In genomic region chr17:56370090-56370489, GRCm38 (mm10) we compare ENCODE assay signal across 28 mouse cellular contexts. TPM values are rescaled to one million over a fixed set of nuclear protein-coding genes. Genes with fewer than 3 reads are reported as not detected.
DNase-seq lines count a peak whose midpoint lies in the region; ATAC-seq and TF ChIP-seq lines count a peak whose summit lies in the region.
"Had no signal": no experiment of that assay in that cellular context is flagged by ENCODE, and none has a peak within 500 bp of the region (broad histone marks: within the 10 kb centered on the region; RNA-seq: fewer than 3 reads in every experiment).

No protein-coding gene starts in this region.

- peaks cover 57% of the 10 kb centered on the region for H3K4me1 ChIP-seq in forebrain, embryonic 15.5 days
- H3K4me1 ChIP-seq in forebrain, embryonic 11.5 days (replicated peaks; ENCODE audit: control insufficient read depth, insufficient read depth, low read length), result no peaks in the 10 kb centered on the region
- H3K4me1 ChIP-seq: embryonic facial prominence, embryonic 12.5 days had no signal

- WGBS in forebrain, embryonic 15.5 days, result 90% methylated on average over 3 of the region's 3 CpGs
- 83% methylated on average over 3 of the region's 3 CpGs for WGBS in forebrain, embryonic 11.5 days

- DNase-seq in forebrain, embryonic 11.5 days (ENCODE audit: low spot score), result no peak
- DNase-seq in layer of hippocampus, adult 2 months (ENCODE audit: low spot score in 2 of 2), result no peak
- DNase-seq in layer of hippocampus, adult 18-20 months (ENCODE audit: low spot score in 2 of 2), result no peak
- DNase-seq in right cerebral cortex, adult 18-20 months, result peak; percentile 58
- no peak for DNase-seq in right cerebral cortex, postnatal 25 days
- DNase-seq in urinary bladder, postnatal 4 days (ENCODE audit: low spot score in 2 of 2), result no peak
- DNase-seq in ovary, postnatal 36 days (ENCODE audit: low spot score), result no peak
- DNase-seq: adrenal gland, adult 8-10 months; cerebellum, adult 8-10 months; cerebellum, postnatal 25 days; gastrocnemius, postnatal 36 days; heart, adult 18-20 months; kidney, adult 8-10 months; kidney, postnatal 4 days; layer of hippocampus, adult 9-11 months; lung, embryonic 14.5 days; lung, postnatal 14 days; right cerebral cortex, postnatal 14 days had no signal

- no peak for ATAC-seq in forebrain, embryonic 15.5 days (replicated peaks)
- ATAC-seq in forebrain, embryonic 11.5 days (replicated peaks; ENCODE audit: low FRiP score), result no peak
- ATAC-seq: intestine, embryonic 16.5 days; midbrain, embryonic 13.5 days had no signal

- no peaks in the 10 kb centered on the region for H3K27me3 ChIP-seq in forebrain, embryonic 15.5 days
- no peaks in the 10 kb centered on the region for H3K27me3 ChIP-seq in forebrain, embryonic 11.5 days (ENCODE audit: control insufficient read depth, insufficient read depth, low read length)
- H3K27me3 ChIP-seq: embryonic facial prominence, embryonic 12.5 days; forebrain, embryonic 12.5 days; heart, embryonic 12.5 days; limb, embryonic 12.5 days; liver, embryonic 15.5 days; midbrain, embryonic 13.5 days had no signal

- H3K9ac ChIP-seq in forebrain, embryonic 15.5 days (replicated peaks), result no peak overlapping the region
- no peak overlapping the region for H3K9ac ChIP-seq in forebrain, embryonic 11.5 days (ENCODE audit: low read length)
- H3K9ac ChIP-seq: embryonic facial prominence, embryonic 12.5 days; forebrain, embryonic 12.5 days; heart, embryonic 12.5 days; limb, embryonic 12.5 days; liver, embryonic 15.5 days; lung, embryonic 14.5 days; midbrain, embryonic 13.5 days had no signal

- no peak overlapping the region for H3K4me3 ChIP-seq in forebrain, embryonic 15.5 days
- H3K4me3 ChIP-seq in forebrain, embryonic 11.5 days (ENCODE audit: low read depth, low read length), result no peak overlapping the region
- H3K4me3 ChIP-seq in layer of hippocampus, adult 2 months, result no peak overlapping the region
- H3K4me3 ChIP-seq: embryonic facial prominence, embryonic 12.5 days; forebrain, embryonic 12.5 days; heart, embryonic 12.5 days; limb, embryonic 12.5 days; liver, embryonic 15.5 days; midbrain, embryonic 13.5 days had no signal

- no peaks in the 10 kb centered on the region for H3K9me3 ChIP-seq in forebrain, embryonic 15.5 days
- H3K9me3 ChIP-seq in forebrain, embryonic 11.5 days (ENCODE audit: control insufficient read depth, low read length), result no peaks in the 10 kb centered on the region
- H3K9me3 ChIP-seq: embryonic facial prominence, embryonic 12.5 days; forebrain, embryonic 12.5 days; G1E; heart, embryonic 12.5 days; limb, embryonic 12.5 days; liver, embryonic 15.5 days; midbrain, embryonic 13.5 days had no signal

- no peak for TF ChIP-seq CTCF in layer of hippocampus, adult 2 months (conservative IDR thresholded peaks at IDR 0.05)

- peaks cover 26% of the 10 kb centered on the region for H3K36me3 ChIP-seq in forebrain, embryonic 15.5 days
- H3K36me3 ChIP-seq in forebrain, embryonic 11.5 days (ENCODE audit: control insufficient read depth, insufficient read depth, low read length), result no peaks in the 10 kb centered on the region; the same call in 1 of the 2 replicates

- H3K27ac ChIP-seq in forebrain, embryonic 15.5 days (replicated peaks), result 0 out of 2 replicates have a peak overlapping the region, but pooled peaks have one; percentile 4
- H3K27ac ChIP-seq in forebrain, embryonic 11.5 days (ENCODE audit: low read depth, low read length), result no peak overlapping the region
- H3K27ac ChIP-seq in layer of hippocampus, adult 2 months, result peak overlapping the region; percentile 95
- H3K27ac ChIP-seq: embryonic facial prominence, embryonic 12.5 days; forebrain, embryonic 12.5 days; kidney, postnatal 0 days; limb, embryonic 12.5 days; liver, embryonic 15.5 days; midbrain, embryonic 13.5 days had no signal

- H3K4me2 ChIP-seq in forebrain, embryonic 15.5 days (replicated peaks), result no peak overlapping the region
- H3K4me2 ChIP-seq in forebrain, embryonic 11.5 days (ENCODE audit: low read depth, low read length, severe bottlenecking), result no peak overlapping the region
- H3K4me2 ChIP-seq: embryonic facial prominence, embryonic 12.5 days; forebrain, embryonic 12.5 days; heart, embryonic 12.5 days; limb, embryonic 12.5 days; liver, embryonic 15.5 days; lung, embryonic 14.5 days; midbrain, embryonic 13.5 days had no signal

RNA-seq across cellular contexts. Expression of gene Kdm4b, which starts 44.2 kb away (rescaled TPM):
- polyA plus RNA-seq in forebrain, embryonic 15.5 days (2015; fragmentation: Nextera tagmentation; extraction: Ambion mirVana), result 81.2 and 81.5 TPM in 2 replicates
- 52.1 TPM in 2 replicates for polyA plus RNA-seq in forebrain, embryonic 11.5 days (2014; fragmentation: Nextera tagmentation; extraction: Ambion mirVana)
- 10 to 100 TPM; 87.8 to 96.3 TPM for total RNA-seq in layer of hippocampus, adult 2 months (2021)
- total RNA-seq in layer of hippocampus, adult 18-20 months (2021), result 10 to 100 TPM; 77.3 to 83.1 TPM
